Mouse (Mus musculus) liver, adult 2 months (tissue): ENCODE measurements around the gene Rogdi. TPM values are rescaled to one million over a fixed set of nuclear protein-coding genes. Genes with fewer than 3 reads are reported as not detected.

ENCODE experiments used
- DNase-seq: peaks from one replicate; pipeline ENCODE4 v3.0.0-alpha.2; 2011; ENCODE audit warnings: low read depth, low spot score; ENCODE audit errors: extremely low read depth
- H3K27ac ChIP-seq: fragments of 200-500 bp; replicated peaks from 2 replicates; pipeline ENCODE4 v1.5.1; 2012; ENCODE audit warnings: low read depth, mild to moderate bottlenecking, control low read depth, inconsistent platforms, low read length; ENCODE audit not compliant: insufficient read depth
- H3K27me3 ChIP-seq: fragments of 200-500 bp; 2 replicates; pipeline ENCODE4 v1.6.1; 2012; ENCODE audit warnings: mild to moderate bottlenecking, moderate library complexity, low read length, inconsistent platforms; ENCODE audit not compliant: control insufficient read depth, insufficient read depth
- H3K36me3 ChIP-seq: fragments of 200-500 bp; 2 replicates; pipeline ENCODE4 v1.6.1; 2012; ENCODE audit warnings: low read length, inconsistent platforms; ENCODE audit not compliant: control insufficient read depth, insufficient read depth
- H3K4me1 ChIP-seq: fragments of 200-500 bp; 2 replicates; pipeline ENCODE4 v1.6.1; 2011; ENCODE audit warnings: low read length; ENCODE audit not compliant: control insufficient read depth, insufficient read depth
- H3K4me3 ChIP-seq: fragments of 200-500 bp; 2 replicates; pipeline ENCODE4 v1.5.1; 2011; ENCODE audit warnings: low read depth, mild to moderate bottlenecking, control low read depth, low read length, moderate library complexity; ENCODE audit not compliant: insufficient read depth
- H3K79me2 ChIP-seq: fragments of 200-500 bp; 2 replicates; pipeline ENCODE4 v1.6.1; 2012; ENCODE audit warnings: inconsistent platforms, mild to moderate bottlenecking, low read length, moderate library complexity; ENCODE audit not compliant: control insufficient read depth, insufficient read depth
- H3K9ac ChIP-seq: fragments of 200-500 bp; 2 replicates; pipeline ENCODE4 v1.6.1; 2012; ENCODE audit warnings: low read depth, mild to moderate bottlenecking, control low read depth, inconsistent platforms, low read length
- CTCF ChIP-seq: fragments of 200-500 bp; IDR thresholded peaks from 2 replicates; pipeline ENCODE4 v1.5.1; 2011; ENCODE audit warnings: low read depth, low read length, control low read depth
- POLR2A ChIP-seq: fragments of 200-500 bp; IDR thresholded peaks from 2 replicates; pipeline ENCODE4 v1.6.1; 2011; ENCODE audit warnings: low read length, control low read depth; ENCODE audit not compliant: insufficient read depth; ENCODE audit errors: extremely low read depth
- WGBS: fragments of 180-500 bp; shearing (Covaris S2); methylation state at CpG from one replicate; pipeline ENCODE4 v1.1.7; 2018; 5-methylcytosine and 5-hydroxymethylcytosine counted together
- polyA plus RNA-seq: library from polyadenylated mRNA; depleted of rRNA; stranded (reverse); fragments of >200 nt; gene quantifications from 2 replicates; pipeline ENCODE4 v1.2.3, GENCODE M21; 2012; rRNA removed
- total RNA-seq: library from RNA; depleted of rRNA; stranded (reverse); fragments of >200 nt; gene quantifications from 2 replicates; pipeline ENCODE4 v1.2.3, GENCODE M21; 2014; rRNA removed

Rogdi gene
- total and polyA plus RNA-seq, 2 experiments, result 7.5 to 53.7 TPM

DNA sequence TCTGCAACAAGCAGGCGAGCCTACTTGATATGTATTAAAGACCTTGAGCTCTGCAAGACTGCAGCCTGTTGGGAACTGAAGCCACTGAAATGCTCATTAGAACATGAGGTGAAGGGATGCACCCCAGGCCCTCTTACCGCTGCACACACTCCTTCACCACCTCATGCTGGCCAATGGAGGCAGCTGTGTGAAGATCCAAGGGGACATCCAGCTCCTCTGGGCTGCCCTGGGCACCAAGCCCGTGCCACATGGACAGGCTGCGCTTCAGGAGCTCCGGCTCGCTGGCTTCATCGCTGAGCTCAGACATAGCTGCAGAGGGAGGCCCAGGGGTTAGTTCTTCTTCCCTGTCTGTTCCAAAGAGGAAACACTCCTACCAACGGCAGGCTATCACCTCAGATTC is 53.1 kb downstream of the Rogdi start:
- Histone ChIP-seq H3K79me2 (peaks cover 17% of the 10 kb centered on the region), H3K4me1 (peaks cover 9% of the 10 kb centered on the region; the same call in 1 of the 2 replicates), H3K36me3 (peaks cover 14% of the 10 kb centered on the region), H3K27me3 (no peaks in the 10 kb centered on the region), H3K9ac (no peak overlapping the region), H3K27ac (no peak overlapping the region), H3K4me3 (no peak overlapping the region)
- no peak for TF ChIP-seq POLR2A
- TF ChIP-seq CTCF, result no peak
- WGBS, result 84% methylated on average over 8 of the region's 8 CpGs
- DNase-seq, result no peak

Other genes starting within 250 kb of the Rogdi start
- 46.2 and 47.4 TPM in 2 replicates for gene Cdip1, start 223.3 kb downstream of the Rogdi start, total RNA-seq
- 101 and 116 TPM in 2 replicates for gene Cdip1, start 223.3 kb downstream of the Rogdi start, polyA plus RNA-seq
- gene 4930562C15Rik, start 178.1 kb downstream of the Rogdi start, total RNA-seq, result not detected in 2 replicates
- not detected in 2 replicates for gene 4930562C15Rik, start 178.1 kb downstream of the Rogdi start, polyA plus RNA-seq
- gene Ubald1, start 133.2 kb downstream of the Rogdi start, total RNA-seq, result 4.0 and 7.1 TPM in 2 replicates
- 13.6 and 15.5 TPM in 2 replicates for gene Ubald1, start 133.2 kb downstream of the Rogdi start, polyA plus RNA-seq
- 28.2 and 42.8 TPM in 2 replicates for gene Mgrn1, start 127.3 kb downstream of the Rogdi start, total RNA-seq
- gene Mgrn1, start 127.3 kb downstream of the Rogdi start, polyA plus RNA-seq, result 59.0 and 71.0 TPM in 2 replicates
- gene Nudt16l1, start 74.8 kb downstream of the Rogdi start, total RNA-seq, result 12.2 and 16.2 TPM in 2 replicates
- gene Nudt16l1, start 74.8 kb downstream of the Rogdi start, polyA plus RNA-seq, result 53.5 and 57.0 TPM in 2 replicates
- gene Anks3, start 49.3 kb downstream of the Rogdi start, total RNA-seq, result 11.3 and 14.2 TPM in 2 replicates
- gene Anks3, start 49.3 kb downstream of the Rogdi start, polyA plus RNA-seq, result 16.8 and 22.3 TPM in 2 replicates
- not detected in 2 replicates for gene Sept12, start 15.7 kb downstream of the Rogdi start, total RNA-seq
- not detected in 2 replicates for gene Sept12, start 15.7 kb downstream of the Rogdi start, polyA plus RNA-seq
- 3.6 and 14.6 TPM in 2 replicates for gene Smim22, start 6.3 kb downstream of the Rogdi start, total RNA-seq
- 13.9 and 35.5 TPM in 2 replicates for gene Smim22, start 6.3 kb downstream of the Rogdi start, polyA plus RNA-seq
- 48.5 and 50.3 TPM in 2 replicates for gene Glyr1, start 36.3 kb upstream of the Rogdi start, total RNA-seq
- gene Glyr1, start 36.3 kb upstream of the Rogdi start, polyA plus RNA-seq, result 42.8 and 48.6 TPM in 2 replicates
- 11.5 and 15.6 TPM in 2 replicates for gene Ubn1, start 36.5 kb upstream of the Rogdi start, total RNA-seq
- gene Ubn1, start 36.5 kb upstream of the Rogdi start, polyA plus RNA-seq, result 12.1 and 15.6 TPM in 2 replicates
- 9.4 and 10.2 TPM in 2 replicates for gene Ppl, start 118.9 kb upstream of the Rogdi start, total RNA-seq
- gene Ppl, start 118.9 kb upstream of the Rogdi start, polyA plus RNA-seq, result 3.3 and 3.6 TPM in 2 replicates
- gene Sec14l5, start 133.6 kb upstream of the Rogdi start, total RNA-seq, result 0.09 and 0.13 TPM in 2 replicates
- gene Sec14l5, start 133.6 kb upstream of the Rogdi start, polyA plus RNA-seq, result 0.01 and 0.02 TPM in 2 replicates
- gene Nagpa, start 190.5 kb upstream of the Rogdi start, total RNA-seq, result 10.0 and 13.4 TPM in 2 replicates
- gene Nagpa, start 190.5 kb upstream of the Rogdi start, polyA plus RNA-seq, result 22.1 and 24.0 TPM in 2 replicates
- gene AU021092, start 208.7 kb upstream of the Rogdi start, total RNA-seq, result 1.7 and 2.7 TPM in 2 replicates
- gene AU021092, start 208.7 kb upstream of the Rogdi start, polyA plus RNA-seq, result 2.4 and 2.7 TPM in 2 replicates
- gene Alg1, start 220.1 kb upstream of the Rogdi start, total RNA-seq, result 24.7 and 30.3 TPM in 2 replicates
- 43.6 and 46.1 TPM in 2 replicates for gene Alg1, start 220.1 kb upstream of the Rogdi start, polyA plus RNA-seq
- 7.2 and 9.0 TPM in 2 replicates for gene Eef2kmt, start 242.4 kb upstream of the Rogdi start, total RNA-seq
- gene Eef2kmt, start 242.4 kb upstream of the Rogdi start, polyA plus RNA-seq, result 17.3 and 22.4 TPM in 2 replicates